Mouse (Mus musculus): ENCODE measurements around the gene Gm10521. TPM values are rescaled to one million over a fixed set of nuclear protein-coding genes. Genes with fewer than 3 reads are reported as not detected.

Gene Gm10521
- polyA plus RNA-seq, 1 experiment from 2014 or later = not detected

GRCm38 (mm10) chr1:171933851-171934250 lies 38.4 kb downstream of the Gm10521 start:
- 19% methylated on average over 3 of the region's 3 CpGs for WGBS (ENCODE audit: insufficient replicate concordance)
- ATAC-seq (replicated peaks; ENCODE audit: insufficient number of reproducible peaks, low FRiP score, low TSS enrichment) = no peak
- H3K9me3 ChIP-seq (replicated peaks; ENCODE audit: control insufficient read depth, low read length) = no peaks in the 10 kb centered on the region
- H3K9ac ChIP-seq (ENCODE audit: low read depth, low read length) = no peak overlapping the region
- H3K27ac ChIP-seq (ENCODE audit: low read depth, low read length) = no peak overlapping the region
- no peaks in the 10 kb centered on the region for H3K4me1 ChIP-seq (ENCODE audit: control insufficient read depth, insufficient read depth, low read length)
- no peak overlapping the region for H3K4me2 ChIP-seq
- H3K36me3 ChIP-seq (ENCODE audit: control insufficient read depth, insufficient read depth, low read length) = no peaks in the 10 kb centered on the region
- no peaks in the 10 kb centered on the region for H3K27me3 ChIP-seq (ENCODE audit: control insufficient read depth, insufficient read depth, low read length)
- no peak overlapping the region for H3K4me3 ChIP-seq (ENCODE audit: low read depth, low read length)

- WGBS (ENCODE audit: insufficient replicate concordance) = 63% methylated on average over 14 of the region's 14 CpGs
- H3K27ac ChIP-seq (ENCODE audit: low read depth, low read length) = no peak overlapping the region
- H3K9ac ChIP-seq (ENCODE audit: low read depth, low read length) = no peak overlapping the region
- H3K9me3 ChIP-seq (replicated peaks; ENCODE audit: control insufficient read depth, low read length) = no peaks in the 10 kb centered on the region
- no peaks in the 10 kb centered on the region for H3K27me3 ChIP-seq (ENCODE audit: control insufficient read depth, insufficient read depth, low read length)
- H3K4me2 ChIP-seq = no peak overlapping the region
- no peak overlapping the region for H3K4me3 ChIP-seq (ENCODE audit: low read depth, low read length)
- H3K4me1 ChIP-seq (ENCODE audit: control insufficient read depth, insufficient read depth, low read length) = no peaks in the 10 kb centered on the region
- no peak for ATAC-seq (replicated peaks; ENCODE audit: insufficient number of reproducible peaks, low FRiP score, low TSS enrichment)
- no peaks in the 10 kb centered on the region for H3K36me3 ChIP-seq (ENCODE audit: control insufficient read depth, insufficient read depth, low read length)
Measured at GRCm38 (mm10) chr1:171938952-171939948, 43.8 kb downstream of the Gm10521 start.

DNA sequence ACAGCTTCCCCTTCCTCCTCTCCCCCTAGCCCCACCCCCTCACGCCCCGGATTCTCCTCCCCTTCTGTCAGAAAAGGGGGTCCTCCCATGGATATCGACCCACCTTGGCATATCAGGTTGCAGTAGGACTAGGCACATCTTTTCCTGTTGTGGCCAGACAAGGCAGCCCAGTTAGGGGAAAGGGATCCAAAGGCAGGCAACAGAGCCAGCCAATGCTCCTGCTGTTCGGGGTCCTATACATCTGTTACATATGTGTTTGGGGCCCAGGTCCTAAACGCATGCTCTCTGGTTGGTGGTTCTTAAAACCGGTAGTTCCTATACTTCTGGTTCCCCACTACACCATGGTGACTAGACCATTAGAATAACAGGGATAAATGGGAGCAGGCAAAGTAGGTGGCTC lies 45.2 kb downstream of the Gm10521 start:
- Histone ChIP-seq H3K36me3 (ENCODE audit: control insufficient read depth, insufficient read depth, low read length) (no peaks in the 10 kb centered on the region), H3K4me1 (ENCODE audit: control insufficient read depth, insufficient read depth, low read length) (no peaks in the 10 kb centered on the region), H3K27ac (ENCODE audit: low read depth, low read length) (no peak overlapping the region), H3K9ac (ENCODE audit: low read depth, low read length) (no peak overlapping the region), H3K4me3 (ENCODE audit: low read depth, low read length) (no peak overlapping the region), H3K4me2 (no peak overlapping the region), H3K9me3 (replicated peaks; ENCODE audit: control insufficient read depth, low read length) (no peaks in the 10 kb centered on the region), H3K27me3 (ENCODE audit: control insufficient read depth, insufficient read depth, low read length) (no peaks in the 10 kb centered on the region)
- ATAC-seq (replicated peaks; ENCODE audit: insufficient number of reproducible peaks, low FRiP score, low TSS enrichment) = no peak
- 69% methylated on average over 6 of the region's 6 CpGs for WGBS (ENCODE audit: insufficient replicate concordance)

- no peak overlapping the region for H3K4me2 ChIP-seq
- no peak overlapping the region for H3K4me3 ChIP-seq (ENCODE audit: low read depth, low read length)
- H3K27me3 ChIP-seq (ENCODE audit: control insufficient read depth, insufficient read depth, low read length) = no peaks in the 10 kb centered on the region
- no peak for ATAC-seq (replicated peaks; ENCODE audit: insufficient number of reproducible peaks, low FRiP score, low TSS enrichment)
- no peaks in the 10 kb centered on the region for H3K4me1 ChIP-seq (ENCODE audit: control insufficient read depth, insufficient read depth, low read length)
- H3K9ac ChIP-seq (ENCODE audit: low read depth, low read length) = no peak overlapping the region
- H3K9me3 ChIP-seq (replicated peaks; ENCODE audit: control insufficient read depth, low read length) = no peaks in the 10 kb centered on the region
- no peak overlapping the region for H3K27ac ChIP-seq (ENCODE audit: low read depth, low read length)
- 69% methylated on average over 6 of the region's 6 CpGs for WGBS (ENCODE audit: insufficient replicate concordance)
- no peaks in the 10 kb centered on the region for H3K36me3 ChIP-seq (ENCODE audit: control insufficient read depth, insufficient read depth, low read length)
Measured at GRCm38 (mm10) chr1:171946447-171946995, 51.1 kb downstream of the Gm10521 start.

Other genes with a start within 250 kb of the Gm10521 start
- gene Slamf7, start 242.6 kb upstream of the Gm10521 start, polyA plus RNA-seq (2014; fragmentation: Nextera tagmentation; extraction: Ambion mirVana) = not detected in 2 replicates
- 0.18 and 0.53 TPM in 2 replicates for gene Cd48, start 213.7 kb upstream of the Gm10521 start, polyA plus RNA-seq (2014; fragmentation: Nextera tagmentation; extraction: Ambion mirVana)
- 0.23 and 0.38 TPM in 2 replicates for gene Slamf1, start 128.5 kb upstream of the Gm10521 start, polyA plus RNA-seq (2014; fragmentation: Nextera tagmentation; extraction: Ambion mirVana)
- 0.86 and 1.2 TPM in 2 replicates for gene Cd84, start 56.0 kb upstream of the Gm10521 start, polyA plus RNA-seq (2014; fragmentation: Nextera tagmentation; extraction: Ambion mirVana)
- 0.30 TPM in 1 of 2 replicates, not detected in the other for gene Slamf6, start 21.9 kb downstream of the Gm10521 start, polyA plus RNA-seq (2014; fragmentation: Nextera tagmentation; extraction: Ambion mirVana)
- gene Vangl2, start 132.8 kb downstream of the Gm10521 start, polyA plus RNA-seq (2014; fragmentation: Nextera tagmentation; extraction: Ambion mirVana) = 10.4 and 10.9 TPM in 2 replicates
- not detected in 2 replicates for gene Nhlh1, start 161.9 kb downstream of the Gm10521 start, polyA plus RNA-seq (2014; fragmentation: Nextera tagmentation; extraction: Ambion mirVana)
- gene Copa, start 186.9 kb downstream of the Gm10521 start, polyA plus RNA-seq (2014; fragmentation: Nextera tagmentation; extraction: Ambion mirVana) = 146 and 201 TPM in 2 replicates
- 115 and 122 TPM in 2 replicates for gene Ncstn, start 187.1 kb downstream of the Gm10521 start, polyA plus RNA-seq (2014; fragmentation: Nextera tagmentation; extraction: Ambion mirVana)
- gene Pex19, start 231.1 kb downstream of the Gm10521 start, polyA plus RNA-seq (2014; fragmentation: Nextera tagmentation; extraction: Ambion mirVana) = 120 and 139 TPM in 2 replicates

Data from heart, embryonic 11.5 days (tissue).